Mouse (Mus musculus) liver, adult 2 months (tissue): ENCODE data around the gene Ptprn2. TPM values are rescaled to one million over a fixed set of nuclear protein-coding genes. Genes with fewer than 3 reads are reported as not detected.

Experiments
- DNase-seq: peaks from one replicate; pipeline ENCODE4 v3.0.0-alpha.2; 2011; ENCODE audit warnings: low read depth, low spot score; ENCODE audit errors: extremely low read depth
- H3K27ac ChIP-seq: fragments of 200-500 bp; replicated peaks from 2 replicates; pipeline ENCODE4 v1.5.1; 2012; ENCODE audit warnings: low read depth, mild to moderate bottlenecking, control low read depth, inconsistent platforms, low read length; ENCODE audit not compliant: insufficient read depth
- H3K27me3 ChIP-seq: fragments of 200-500 bp; 2 replicates; pipeline ENCODE4 v1.6.1; 2012; ENCODE audit warnings: mild to moderate bottlenecking, moderate library complexity, low read length, inconsistent platforms; ENCODE audit not compliant: control insufficient read depth, insufficient read depth
- H3K36me3 ChIP-seq: fragments of 200-500 bp; 2 replicates; pipeline ENCODE4 v1.6.1; 2012; ENCODE audit warnings: low read length, inconsistent platforms; ENCODE audit not compliant: control insufficient read depth, insufficient read depth
- H3K4me1 ChIP-seq: fragments of 200-500 bp; 2 replicates; pipeline ENCODE4 v1.6.1; 2011; ENCODE audit warnings: low read length; ENCODE audit not compliant: control insufficient read depth, insufficient read depth
- H3K4me3 ChIP-seq: fragments of 200-500 bp; 2 replicates; pipeline ENCODE4 v1.5.1; 2011; ENCODE audit warnings: low read depth, mild to moderate bottlenecking, control low read depth, low read length, moderate library complexity; ENCODE audit not compliant: insufficient read depth
- H3K79me2 ChIP-seq: fragments of 200-500 bp; 2 replicates; pipeline ENCODE4 v1.6.1; 2012; ENCODE audit warnings: inconsistent platforms, mild to moderate bottlenecking, low read length, moderate library complexity; ENCODE audit not compliant: control insufficient read depth, insufficient read depth
- H3K9ac ChIP-seq: fragments of 200-500 bp; 2 replicates; pipeline ENCODE4 v1.6.1; 2012; ENCODE audit warnings: low read depth, mild to moderate bottlenecking, control low read depth, inconsistent platforms, low read length
- CTCF ChIP-seq: fragments of 200-500 bp; IDR thresholded peaks from 2 replicates; pipeline ENCODE4 v1.5.1; 2011; ENCODE audit warnings: low read depth, low read length, control low read depth
- POLR2A ChIP-seq: fragments of 200-500 bp; IDR thresholded peaks from 2 replicates; pipeline ENCODE4 v1.6.1; 2011; ENCODE audit warnings: low read length, control low read depth; ENCODE audit not compliant: insufficient read depth; ENCODE audit errors: extremely low read depth
- WGBS: fragments of 180-500 bp; shearing (Covaris S2); methylation state at CpG from one replicate; pipeline ENCODE4 v1.1.7; 2018; 5-methylcytosine and 5-hydroxymethylcytosine counted together
- polyA plus RNA-seq: library from polyadenylated mRNA; depleted of rRNA; stranded (reverse); fragments of >200 nt; gene quantifications from 2 replicates; pipeline ENCODE4 v1.2.3, GENCODE M21; 2012
- total RNA-seq: library from RNA; depleted of rRNA; stranded (reverse); fragments of >200 nt; gene quantifications from 2 replicates; pipeline ENCODE4 v1.2.3, GENCODE M21; 2014

Ptprn2 gene
- total and polyA plus RNA-seq, 2 experiments: 0.06 TPM; not detected in 1

GRCm38 (mm10) chr12:117196721-117197425, 711.4 kb downstream of the Ptprn2 start:
- 33% methylated on average over 12 of the region's 12 CpGs for WGBS
- no peaks in the 10 kb centered on the region for H3K27me3 ChIP-seq
- H3K4me3 ChIP-seq: no peak overlapping the region
- no peaks in the 10 kb centered on the region for H3K79me2 ChIP-seq
- no peak overlapping the region for H3K27ac ChIP-seq
- no peak overlapping the region for H3K9ac ChIP-seq
- 0 out of 2 replicates have a peak, but pooled peaks cover 5% of the 10 kb centered on the region for H3K4me1 ChIP-seq
- no peaks in the 10 kb centered on the region for H3K36me3 ChIP-seq
- no peak for DNase-seq
- TF ChIP-seq CTCF (no peak), POLR2A (no peak)

GRCm38 (mm10) chr12:117198093-117198492, 712.6 kb downstream of the Ptprn2 start:
- 0 out of 2 replicates have a peak, but pooled peaks cover 5% of the 10 kb centered on the region for H3K4me1 ChIP-seq
- no peak overlapping the region for H3K4me3 ChIP-seq
- 90% methylated on average over 8 of the region's 8 CpGs for WGBS
- no peaks in the 10 kb centered on the region for H3K27me3 ChIP-seq
- TF ChIP-seq CTCF (no peak), POLR2A (no peak)
- no peaks in the 10 kb centered on the region for H3K36me3 ChIP-seq
- no peak for DNase-seq
- H3K79me2 ChIP-seq: no peaks in the 10 kb centered on the region
- no peak overlapping the region for H3K27ac ChIP-seq
- H3K9ac ChIP-seq: no peak overlapping the region

DNA sequence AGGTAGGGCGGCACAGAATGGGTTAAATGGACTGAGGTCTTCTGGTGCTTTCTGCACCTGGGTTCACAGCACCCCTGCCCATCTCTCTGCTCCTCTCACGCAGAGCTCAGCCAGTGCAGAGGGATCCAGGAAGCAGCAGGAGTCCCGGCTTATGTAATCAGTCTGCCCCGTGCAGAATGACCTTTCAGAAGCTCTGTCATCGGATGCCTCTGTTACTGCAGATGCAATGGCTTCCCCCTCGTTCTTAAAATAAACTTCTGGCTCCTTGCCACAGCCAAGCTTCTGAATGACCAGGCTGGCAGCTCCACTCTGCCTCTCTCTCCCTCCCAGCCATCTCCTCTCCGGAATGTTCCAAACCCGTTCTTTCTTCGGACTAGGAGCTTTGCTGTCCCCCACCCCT, 714.6 kb downstream of the Ptprn2 start:
- H3K4me1 ChIP-seq: 0 out of 2 replicates have a peak, but pooled peaks cover 5% of the 10 kb centered on the region
- no peaks in the 10 kb centered on the region for H3K27me3 ChIP-seq
- 13% methylated on average over 9 of the region's 9 CpGs for WGBS
- H3K9ac ChIP-seq: no peak overlapping the region
- TF ChIP-seq CTCF: no peak
- no peak for TF ChIP-seq POLR2A
- peak; percentile 72 for DNase-seq
- H3K4me3 ChIP-seq: no peak overlapping the region
- no peaks in the 10 kb centered on the region for H3K36me3 ChIP-seq
- H3K27ac ChIP-seq: no peak overlapping the region
- H3K79me2 ChIP-seq: no peaks in the 10 kb centered on the region

DNA sequence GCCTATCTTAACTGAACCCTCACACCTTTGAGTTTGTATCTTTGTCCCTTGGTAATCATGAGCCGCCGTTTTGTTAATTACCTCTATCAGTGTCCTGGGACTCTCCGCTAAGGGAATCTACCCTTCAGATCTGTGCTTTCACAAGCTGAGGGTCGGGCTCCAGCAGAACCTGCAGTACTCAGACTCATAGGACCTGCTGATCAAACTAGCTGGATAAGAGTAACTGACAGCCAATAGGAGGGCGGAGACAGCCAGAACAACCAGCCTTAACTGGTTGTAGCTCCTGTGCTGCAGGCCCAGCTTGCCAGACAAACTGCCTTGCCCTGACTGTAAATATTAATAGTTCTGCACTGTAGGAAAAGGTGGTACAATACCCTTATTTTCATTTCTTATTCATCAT, 715.1 kb downstream of the Ptprn2 start:
- no peaks in the 10 kb centered on the region for H3K79me2 ChIP-seq
- H3K4me3 ChIP-seq: no peak overlapping the region
- no peak overlapping the region for H3K9ac ChIP-seq
- no peaks in the 10 kb centered on the region for H3K27me3 ChIP-seq
- WGBS: 71% methylated on average over 5 of the region's 5 CpGs
- TF ChIP-seq POLR2A (no peak), CTCF (no peak)
- 0 out of 2 replicates have a peak, but pooled peaks cover 5% of the 10 kb centered on the region for H3K4me1 ChIP-seq
- DNase-seq: peak; percentile 11
- H3K27ac ChIP-seq: no peak overlapping the region
- H3K36me3 ChIP-seq: no peaks in the 10 kb centered on the region

GRCm38 (mm10) chr12:117203506-117203905, 718.0 kb downstream of the Ptprn2 start:
- no peak for DNase-seq
- Histone ChIP-seq H3K27ac (no peak overlapping the region), H3K36me3 (no peaks in the 10 kb centered on the region), H3K27me3 (no peaks in the 10 kb centered on the region), H3K9ac (no peak overlapping the region), H3K4me3 (no peak overlapping the region), H3K4me1 (0 out of 2 replicates have a peak, but pooled peaks cover 5% of the 10 kb centered on the region), H3K79me2 (no peaks in the 10 kb centered on the region)
- WGBS: 77% methylated on average over 7 of the region's 7 CpGs
- TF ChIP-seq CTCF (no peak), POLR2A (no peak)

DNA sequence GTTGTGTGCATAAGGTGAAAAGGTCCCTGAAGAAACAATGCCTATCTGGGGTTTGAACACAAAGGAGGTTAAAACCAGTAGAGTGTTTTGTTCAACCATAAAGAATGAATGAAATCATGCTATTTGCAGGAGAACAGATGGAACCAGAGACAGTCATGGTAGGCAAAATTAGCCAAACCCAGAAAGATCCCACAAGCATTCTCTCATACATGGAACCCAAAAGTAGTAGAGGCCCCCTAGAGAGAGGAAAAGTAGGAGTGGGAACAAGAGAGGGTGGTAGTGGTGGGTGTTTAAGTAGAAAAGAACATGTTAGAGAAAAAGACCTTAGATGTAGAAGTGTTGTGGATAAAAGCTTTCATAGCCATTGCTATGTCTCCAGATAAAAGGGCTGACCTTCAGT, 719.4 kb downstream of the Ptprn2 start:
- Histone ChIP-seq H3K27ac (no peak overlapping the region), H3K27me3 (no peaks in the 10 kb centered on the region), H3K4me3 (no peak overlapping the region), H3K36me3 (no peaks in the 10 kb centered on the region), H3K9ac (no peak overlapping the region), H3K79me2 (no peaks in the 10 kb centered on the region), H3K4me1 (0 out of 2 replicates have a peak, but pooled peaks cover 2% of the 10 kb centered on the region)
- DNase-seq: no peak
- TF ChIP-seq CTCF (no peak), POLR2A (no peak)
